Mouse (Mus musculus): Measurements from ENCODE around the gene Hivep2.

DNA sequence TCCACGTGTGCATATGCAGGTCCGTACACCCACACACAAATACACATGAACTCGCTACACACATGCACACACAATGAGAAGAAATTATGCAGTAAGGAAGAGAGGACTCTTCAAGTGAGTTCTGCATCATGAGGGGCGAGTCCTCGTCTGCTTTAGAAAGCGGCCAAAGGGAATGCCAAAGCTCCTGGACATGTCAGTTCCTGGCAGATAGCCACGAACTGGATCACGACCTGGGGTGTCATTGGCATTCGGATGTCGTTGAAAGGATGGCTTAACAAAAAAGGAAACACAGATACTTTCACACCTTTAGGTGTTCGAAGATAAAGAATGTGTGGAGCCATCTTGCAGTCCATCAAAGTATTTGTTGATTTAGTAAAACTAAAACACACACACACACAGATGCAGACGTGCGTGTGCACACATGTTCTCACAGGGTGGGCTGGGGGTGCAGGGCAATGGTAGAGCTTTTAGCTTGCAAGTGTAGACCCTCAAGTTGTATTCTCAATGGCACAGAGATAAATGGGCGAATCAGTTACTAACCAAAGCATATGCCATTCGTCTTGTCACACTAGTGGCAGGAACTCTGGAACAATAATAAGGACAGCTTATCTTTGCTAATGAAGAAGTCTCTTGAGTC lies 99.0 kb downstream of the Hivep2 start:
- TF ChIP-seq CTCF (IDR thresholded peaks at IDR 0.05; ENCODE audit: extremely low read depth, insufficient read depth, insufficient read length, insufficient replicate concordance) (no peak), POLR2A (IDR thresholded peaks at IDR 0.05; ENCODE audit: low read depth, low read length) (no peak)

All from spleen, adult 2 months (tissue).